Mouse (Mus musculus) CH12.LX (cell line): Measurements from ENCODE around the gene Man1a. TPM values are rescaled to one million over a fixed set of nuclear protein-coding genes. Genes with fewer than 3 reads are reported as not detected.

Source experiments
- DNase-seq: peaks from one replicate; pipeline ENCODE4 v3.0.0-alpha.2; 2013; ENCODE audit errors: extremely low read depth
- H3K27ac ChIP-seq: 2 replicates; pipeline ENCODE4 v1.5.1; 2012; ENCODE audit warnings: low read depth, mild to moderate bottlenecking, control low read depth, moderate library complexity; ENCODE audit not compliant: insufficient read depth
- H3K27me3 ChIP-seq: replicated peaks from 2 replicates; pipeline ENCODE3; 2012; ENCODE audit warnings: inconsistent platforms
- H3K36me3 ChIP-seq, 2 experiments: replicated peaks in 1 of 2; 2 replicates each; pipeline versions ENCODE3 to v1.6.1; 2012; ENCODE audit warnings: inconsistent platforms in 1 of 2, low read length in 1 of 2, mild to moderate bottlenecking in 1 of 2, mixed read lengths in 1 of 2, moderate library complexity in 1 of 2; ENCODE audit not compliant: control insufficient read depth in 1 of 2, insufficient read depth in 1 of 2
- H3K4me1 ChIP-seq, 2 experiments: 2 replicates each; pipeline ENCODE4 v1.6.1; 2012; ENCODE audit warnings: inconsistent platforms in 1 of 2, moderate library complexity in 1 of 2; ENCODE audit not compliant: insufficient read depth in 2 of 2, control insufficient read depth in 1 of 2
- H3K4me2 ChIP-seq: 2 replicates; pipeline ENCODE4 v1.6.1; 2012; ENCODE audit warnings: low read depth, mild to moderate bottlenecking, control low read depth; ENCODE audit not compliant: poor library complexity, insufficient read depth, severe bottlenecking
- H3K4me3 ChIP-seq, 3 experiments: fragments of 150-350 bp in 1 of 3; sonication (generic) in 1 of 3; replicated peaks in 1 of 3; 2 replicates each; pipeline versions ENCODE3 to v1.5.1; 2011 to 2012; ENCODE audit warnings: low read depth in 2 of 3, low read length in 2 of 3, mild to moderate bottlenecking in 2 of 3, moderate library complexity in 2 of 3, control low read depth in 1 of 3, improper control_type of control experiment in 1 of 3, inconsistent platforms in 1 of 3, mixed read lengths in 1 of 3; ENCODE audit not compliant: poor library complexity in 1 of 3
- H3K79me2 ChIP-seq: replicated peaks from 2 replicates; pipeline ENCODE4 v1.6.1; 2012; ENCODE audit warnings: mild to moderate bottlenecking, moderate library complexity; ENCODE audit not compliant: control insufficient read depth, poor library complexity, insufficient read depth, severe bottlenecking; ENCODE audit errors: extremely low read depth
- H3K9ac ChIP-seq: 2 replicates; pipeline ENCODE4 v1.6.1; 2012; ENCODE audit warnings: low read depth, mild to moderate bottlenecking, control low read depth, moderate library complexity; ENCODE audit not compliant: insufficient read depth
- H3K9me3 ChIP-seq: replicated peaks from 2 replicates; pipeline ENCODE3; 2012; ENCODE audit warnings: low read length, inconsistent platforms, mixed read lengths
- BHLHE40 ChIP-seq: IDR thresholded peaks from 2 replicates; pipeline ENCODE4 v1.6.1; 2011; ENCODE audit warnings: mild to moderate bottlenecking, low read depth, low read length, improper control_type of control experiment
- CHD1 ChIP-seq: IDR thresholded peaks from 2 replicates; pipeline ENCODE4 v1.6.1; 2012; ENCODE audit warnings: low read depth, low read length, improper control_type of control experiment, inconsistent platforms
- CHD2 ChIP-seq: IDR thresholded peaks from 2 replicates; pipeline ENCODE4 v1.6.1; 2011; ENCODE audit warnings: low read length, improper control_type of control experiment
- ELF1 ChIP-seq: IDR thresholded peaks from 2 replicates; pipeline ENCODE4 v1.6.1; 2014; ENCODE audit warnings: low read depth, mild to moderate bottlenecking, inconsistent platforms, low read length, improper control_type of control experiment
- EP300 ChIP-seq: IDR thresholded peaks from 2 replicates; pipeline ENCODE4 v1.6.1; 2011; ENCODE audit warnings: low read length, improper control_type of control experiment
- ETS1 ChIP-seq: conservative IDR thresholded peaks from 2 replicates; pipeline ENCODE4 v1.6.1; 2012; ENCODE audit warnings: low read depth, mild to moderate bottlenecking, inconsistent platforms, low read length, improper control_type of control experiment, moderate library complexity
- HCFC1 ChIP-seq: IDR thresholded peaks from 2 replicates; pipeline ENCODE4 v1.6.1; 2012; ENCODE audit warnings: low read depth, mild to moderate bottlenecking, inconsistent platforms, low read length, improper control_type of control experiment
- IRF4 ChIP-seq: IDR thresholded peaks from 2 replicates; pipeline ENCODE4 v1.6.1; 2014; ENCODE audit warnings: low read depth, mild to moderate bottlenecking, inconsistent platforms, low read length, improper control_type of control experiment
- JUN ChIP-seq: IDR thresholded peaks from 2 replicates; pipeline ENCODE4 v1.6.1; 2011; ENCODE audit warnings: low read depth, mild to moderate bottlenecking, low read length, improper control_type of control experiment, moderate library complexity; ENCODE audit not compliant: insufficient read depth
- JUND ChIP-seq: conservative IDR thresholded peaks from 2 replicates; pipeline ENCODE4 v1.6.1; 2011; ENCODE audit warnings: low read depth, low read length, improper control_type of control experiment
- KAT2A ChIP-seq: IDR thresholded peaks from 2 replicates; pipeline ENCODE4 v1.6.1; 2012; ENCODE audit warnings: low read length, improper control_type of control experiment, inconsistent platforms; ENCODE audit not compliant: insufficient replicate concordance
- MAFK ChIP-seq: IDR thresholded peaks from 2 replicates; pipeline ENCODE4 v1.6.1; 2011; ENCODE audit warnings: low read length, improper control_type of control experiment; ENCODE audit not compliant: insufficient replicate concordance
- MAX ChIP-seq: IDR thresholded peaks from 2 replicates; pipeline ENCODE4 v1.6.1; 2011; ENCODE audit warnings: low read length, improper control_type of control experiment
- MAZ ChIP-seq: IDR thresholded peaks from 2 replicates; pipeline ENCODE4 v1.6.1; 2012; ENCODE audit warnings: low read depth, mild to moderate bottlenecking, inconsistent platforms, low read length, improper control_type of control experiment, moderate library complexity
- MEF2A ChIP-seq: IDR thresholded peaks from 2 replicates; pipeline ENCODE4 v1.6.1; 2014; ENCODE audit warnings: low read depth, mild to moderate bottlenecking, inconsistent platforms, low read length, improper control_type of control experiment, borderline replicate concordance
- MXI1 ChIP-seq: IDR thresholded peaks from 2 replicates; pipeline ENCODE4 v1.6.1; 2011; ENCODE audit warnings: mild to moderate bottlenecking, low read depth, low read length, improper control_type of control experiment
- MYC ChIP-seq: IDR thresholded peaks from 2 replicates; pipeline ENCODE4 v1.6.1; 2011; ENCODE audit warnings: low read depth, mild to moderate bottlenecking, improper control_type of control experiment, low read length
- PAX5 ChIP-seq: IDR thresholded peaks from 2 replicates; pipeline ENCODE4 v1.6.1; 2012; ENCODE audit warnings: low read length, inconsistent platforms, mixed read lengths
- POLR2AphosphoS2 ChIP-seq: IDR thresholded peaks from 2 replicates; pipeline ENCODE4 v1.6.1; 2011; ENCODE audit warnings: low read depth, low read length, improper control_type of control experiment
- RAD21 ChIP-seq: IDR thresholded peaks from 2 replicates; pipeline ENCODE4 v1.6.1; 2011; ENCODE audit warnings: low read depth, mild to moderate bottlenecking, low read length, improper control_type of control experiment, moderate library complexity
- RCOR1 ChIP-seq: conservative IDR thresholded peaks from 2 replicates; pipeline ENCODE4 v1.6.1; 2012; ENCODE audit warnings: low read depth, mild to moderate bottlenecking, inconsistent platforms, low read length, improper control_type of control experiment
- SIN3A ChIP-seq: IDR thresholded peaks from 2 replicates; pipeline ENCODE4 v1.6.1; 2012; ENCODE audit warnings: low read length, improper control_type of control experiment, inconsistent platforms
- SMC3 ChIP-seq: IDR thresholded peaks from 2 replicates; pipeline ENCODE4 v1.6.1; 2011; ENCODE audit warnings: low read depth, low read length, improper control_type of control experiment
- TCF12 ChIP-seq: IDR thresholded peaks from 2 replicates; pipeline ENCODE4 v1.6.1; 2014; ENCODE audit warnings: low read depth, mild to moderate bottlenecking, inconsistent platforms, low read length, improper control_type of control experiment
- UBTF ChIP-seq: IDR thresholded peaks from 2 replicates; pipeline ENCODE4 v1.6.1; 2012; ENCODE audit warnings: low read depth, mild to moderate bottlenecking, inconsistent platforms, low read length, improper control_type of control experiment, moderate library complexity
- USF1 ChIP-seq: IDR thresholded peaks from 2 replicates; pipeline ENCODE4 v1.6.1; 2014; ENCODE audit warnings: low read depth, mild to moderate bottlenecking, inconsistent platforms, low read length, improper control_type of control experiment
- ZKSCAN1 ChIP-seq: IDR thresholded peaks from 2 replicates; pipeline ENCODE4 v1.6.1; 2012; ENCODE audit warnings: low read depth, inconsistent platforms, low read length, improper control_type of control experiment, borderline replicate concordance
- ZMIZ1 ChIP-seq: IDR thresholded peaks from 2 replicates; pipeline ENCODE4 v1.6.1; 2012; ENCODE audit warnings: low read depth, mild to moderate bottlenecking, inconsistent platforms, low read length, improper control_type of control experiment
- ZNF384 ChIP-seq: IDR thresholded peaks from 2 replicates; pipeline ENCODE4 v1.6.1; 2012; ENCODE audit warnings: low read depth, low read length, improper control_type of control experiment, inconsistent platforms
- dilution Hi-C: fragments of 300-500 bp; cut with MboI; formaldehyde crosslinking; loops from 2 replicates; pipeline ENCODE4 v1.14.3; 2020; ENCODE audit warnings: low sequenced_read_pairs; ENCODE audit not compliant: extremely low pct_unique_long_range_greater_than_20kb, extremely low pct_ligation_motif_present
- in situ Hi-C: fragments of 300-500 bp; cut with MboI; formaldehyde crosslinking; loops from 3 replicates; pipeline ENCODE4 v1.14.3; 2019; ENCODE audit warnings: low sequenced_read_pairs, low pct_ligation_motif_present, low pct_unique_long_range_greater_than_20kb, mixed read lengths
- polyA plus RNA-seq: library from polyadenylated mRNA; unstranded; fragments of >175 nt; gene quantifications from 2 replicates; pipeline ENCODE4 v1.2.1, GENCODE M21; 2012; ENCODE audit warnings: low read depth; ENCODE audit not compliant: insufficient read length
- total RNA-seq, 2 experiments: library from RNA; depleted of rRNA; stranded (reverse); fragments of 300-350 nt in 1 of 2; fragments of >200 nt in 1 of 2; gene quantifications; 2 replicates each; pipeline ENCODE4 v1.2.3; 2012 to 2014

The Man1a gene
- total and polyA plus RNA-seq, 3 experiments: 104 to 211 (median 191) TPM

GRCm38 (mm10) chr10:53914974-53915609 lies 161.3 kb downstream of the Man1a start:
- in situ Hi-C loops: no loop called here
- H3K4me3 ChIP-seq: no peak overlapping the region
- dilution Hi-C loops: no loop called here
- peaks cover 9 to 40% of the 10 kb centered on the region in 2 experiments; a peak in 3 of 4 replicates for H3K4me1 ChIP-seq
- no peak for TF ChIP-seq MAX
- DNase-seq: no peak
- H3K9ac ChIP-seq: no peak overlapping the region
- H3K9me3 ChIP-seq: no peaks in the 10 kb centered on the region
- no peaks in the 10 kb centered on the region for H3K27me3 ChIP-seq
- H3K79me2 ChIP-seq: no peaks in the 10 kb centered on the region
- H3K4me2 ChIP-seq: no peak overlapping the region
- no peak overlapping the region for H3K27ac ChIP-seq
- H3K36me3 ChIP-seq: peaks cover 70 to 83% of the 10 kb centered on the region in 2 experiments

GRCm38 (mm10) chr10:53913546-53914312 lies 162.7 kb downstream of the Man1a start:
- no peak overlapping the region for H3K4me2 ChIP-seq
- 0 out of 2 replicates have a peak, but pooled peaks have one; percentile 49 for TF ChIP-seq ELF1
- peak; percentile 64 for TF ChIP-seq MAX
- peak; percentile 68 for TF ChIP-seq RCOR1
- peak; percentile 69; the same call in 1 of the 2 replicates for TF ChIP-seq MEF2A
- TF ChIP-seq ETS1: peak; percentile 71; the same call in 1 of the 2 replicates
- no peak for TF ChIP-seq USF1
- TF ChIP-seq CHD2: peak; percentile 71
- peak; percentile 97 for TF ChIP-seq EP300
- peak; percentile 74 for TF ChIP-seq BHLHE40
- no peak for TF ChIP-seq PAX5
- TF ChIP-seq SMC3: peak; percentile 7; the same call in 1 of the 2 replicates
- TF ChIP-seq TCF12: peak; percentile 68
- 0 out of 2 replicates have a peak, but pooled peaks have one; percentile 28 for TF ChIP-seq KAT2A
- TF ChIP-seq HCFC1: peak; percentile 46
- no peak for TF ChIP-seq ZKSCAN1
- TF ChIP-seq MAZ: 0 out of 2 replicates have a peak, but pooled peaks have one; percentile 51
- peak; percentile 95 for TF ChIP-seq ZNF384
- TF ChIP-seq IRF4: peak; percentile 94
- peak; percentile 64 for TF ChIP-seq JUND
- peak; percentile 72 for TF ChIP-seq MAFK
- no peak; the same call in none of the 2 replicates for TF ChIP-seq RAD21
- TF ChIP-seq SIN3A: peak; percentile 81
- TF ChIP-seq UBTF: no peak
- 0 out of 2 replicates have a peak, but pooled peaks have one; percentile 47 for TF ChIP-seq ZMIZ1
- TF ChIP-seq JUN: peak; percentile 38; the same call in 1 of the 2 replicates
- peak; percentile 31; the same call in 1 of the 2 replicates for TF ChIP-seq MXI1
- no peak for TF ChIP-seq POLR2AphosphoS2
- TF ChIP-seq MYC: 0 out of 2 replicates have a peak, but pooled peaks have one; percentile 54
- peak; percentile 70; the same call in 1 of the 2 replicates for TF ChIP-seq CHD1
- no peaks in the 10 kb centered on the region for H3K79me2 ChIP-seq
- H3K9me3 ChIP-seq: no peaks in the 10 kb centered on the region
- no peaks in the 10 kb centered on the region for H3K27me3 ChIP-seq
- H3K36me3 ChIP-seq: peaks cover 69 to 83% of the 10 kb centered on the region in 2 experiments
- dilution Hi-C loops: no loop called here
- in situ Hi-C loops: no loop called here
- H3K9ac ChIP-seq: no peak overlapping the region
- no peak overlapping the region for H3K4me3 ChIP-seq
- DNase-seq: peak; percentile 89
- peak overlapping the region; percentile 90 for H3K27ac ChIP-seq
- peaks cover 9 to 40% of the 10 kb centered on the region in 2 experiments; a peak in 3 of 4 replicates for H3K4me1 ChIP-seq
